Mouse (Mus musculus) liver, postnatal 0 days (tissue): Measurements from ENCODE around the gene Crtc2. TPM values are rescaled to one million over a fixed set of nuclear protein-coding genes. Genes with fewer than 3 reads are reported as not detected.
A peak's percentile ranks its signal among the peaks of the same experiment; 100 is the strongest.

Experiments
- ATAC-seq: fragments of 200-750 bp; cut with Nextera tagmentation; 2 replicates; pipeline ENCODE4 v1.8.0; 2017; ENCODE audit warnings: mild to moderate bottlenecking, moderate library complexity
- DNase-seq: peaks from one replicate; pipeline ENCODE4 v3.0.0-alpha.2; 2016
- H3K27ac ChIP-seq: fragments of 300-500 bp; sonication (generic); 2 replicates; pipeline ENCODE4 v1.5.1; 2014; ENCODE audit warnings: antibody characterized with exemption, moderate library complexity, mild to moderate bottlenecking, low read depth
- H3K27me3 ChIP-seq: fragments of 300-500 bp; sonication (generic); 2 replicates; pipeline ENCODE4 v1.6.1; 2014; ENCODE audit warnings: low read length, control low read depth, mixed read lengths; ENCODE audit not compliant: insufficient read depth
- H3K36me3 ChIP-seq: fragments of 300-500 bp; sonication (generic); replicated peaks from 2 replicates; pipeline ENCODE4 v1.6.1; 2014; ENCODE audit warnings: mild to moderate bottlenecking, control low read depth, low read length, moderate library complexity, mixed read lengths; ENCODE audit not compliant: insufficient read depth
- H3K4me1 ChIP-seq: fragments of 300-500 bp; sonication (generic); 2 replicates; pipeline ENCODE4 v1.6.1; 2014; ENCODE audit warnings: antibody characterized with exemption, mild to moderate bottlenecking, control low read depth; ENCODE audit not compliant: insufficient read depth
- H3K4me2 ChIP-seq: fragments of 300-500 bp; sonication (generic); 2 replicates; pipeline ENCODE4 v1.6.1; 2014; ENCODE audit warnings: low read depth, mild to moderate bottlenecking, low read length, moderate library complexity, mixed read lengths
- H3K4me3 ChIP-seq: fragments of 300-500 bp; sonication (generic); 2 replicates; pipeline ENCODE4 v1.5.1; 2014; ENCODE audit warnings: low read depth, low read length
- H3K9ac ChIP-seq: fragments of 300-500 bp; sonication (generic); replicated peaks from 2 replicates; pipeline ENCODE4 v1.6.1; 2014; ENCODE audit warnings: mild to moderate bottlenecking, moderate library complexity
- H3K9me3 ChIP-seq: fragments of 300-500 bp; sonication (generic); 2 replicates; pipeline ENCODE4 v1.6.1; 2016; ENCODE audit warnings: mild to moderate bottlenecking, control low read depth, low read length, mixed read lengths
- CTCF ChIP-seq: sonication (generic); IDR thresholded peaks from 2 replicates; pipeline ENCODE4 v1.5.1; 2016; ENCODE audit warnings: antibody characterized with exemption, low read depth
- EP300 ChIP-seq: IDR thresholded peaks from 2 replicates; pipeline ENCODE4 v1.6.1; 2016; ENCODE audit warnings: antibody characterized with exemption, low read depth, mild to moderate bottlenecking
- WGBS: fragments of 180-500 bp; shearing (Covaris S2); extraction: QIAGEN DNeasy Blood & Tissue Kit; methylation state at CpG from one replicate; pipeline ENCODE4 v1.1.7; 2014; ENCODE audit not compliant: insufficient replicate concordance; 5-methylcytosine and 5-hydroxymethylcytosine counted together
- polyA plus RNA-seq: library from polyadenylated mRNA; unstranded; fragments of >200 nt; fragmentation: Nextera tagmentation; extraction: Ambion mirVana; gene quantifications from 2 replicates; pipeline ENCODE4 v1.2.1, GENCODE M21; 2015

The Crtc2 gene
- polyA plus RNA-seq, 1 experiment from 2014 or later = 6.6 TPM

- peak overlapping the region; percentile 87 for H3K4me2 ChIP-seq
- no peaks in the 10 kb centered on the region for H3K27me3 ChIP-seq
- ATAC-seq = peak; percentile 5
- peaks cover 36% of the 10 kb centered on the region for H3K36me3 ChIP-seq
- DNase-seq = peak; percentile 58
- TF ChIP-seq CTCF (no peak), EP300 (no peak)
- peak overlapping the region; percentile 98 for H3K27ac ChIP-seq
- no peaks in the 10 kb centered on the region for H3K9me3 ChIP-seq
- peak overlapping the region; percentile 76 for H3K4me3 ChIP-seq
- WGBS = 12% methylated on average over 16 of the region's 16 CpGs
- H3K9ac ChIP-seq = peak overlapping the region; percentile 81
- H3K4me1 ChIP-seq = peaks cover 27% of the 10 kb centered on the region
Observed at GRCm38 (mm10) chr3:90265932-90266741, 12.2 kb downstream of the Crtc2 start.

- H3K27me3 ChIP-seq = no peaks in the 10 kb centered on the region
- ATAC-seq = no peak
- H3K36me3 ChIP-seq = peaks cover 34% of the 10 kb centered on the region
- H3K9ac ChIP-seq = peak overlapping the region; percentile 81
- H3K4me3 ChIP-seq = peak overlapping the region; percentile 76
- no peak for TF ChIP-seq CTCF
- no peak for TF ChIP-seq EP300
- peak overlapping the region; percentile 98 for H3K27ac ChIP-seq
- DNase-seq = no peak
- H3K4me1 ChIP-seq = peaks cover 27% of the 10 kb centered on the region
- WGBS = 71% methylated on average over 20 of the region's 20 CpGs
- peak overlapping the region; percentile 87 for H3K4me2 ChIP-seq
- H3K9me3 ChIP-seq = no peaks in the 10 kb centered on the region
Observed at GRCm38 (mm10) chr3:90266901-90267775, 13.2 kb downstream of the Crtc2 start.

GRCm38 (mm10) chr3:90268190-90268589, 14.2 kb downstream of the Crtc2 start:
- H3K9me3 ChIP-seq = no peaks in the 10 kb centered on the region
- no peak overlapping the region for H3K27ac ChIP-seq
- WGBS = 89% methylated on average over 11 of the region's 11 CpGs
- no peak for ATAC-seq
- H3K36me3 ChIP-seq = peaks cover 28% of the 10 kb centered on the region
- no peak overlapping the region for H3K9ac ChIP-seq
- no peaks in the 10 kb centered on the region for H3K27me3 ChIP-seq
- H3K4me3 ChIP-seq = no peak overlapping the region
- H3K4me1 ChIP-seq = peaks cover 27% of the 10 kb centered on the region
- no peak overlapping the region for H3K4me2 ChIP-seq
- DNase-seq = no peak
- no peak for TF ChIP-seq CTCF
- no peak for TF ChIP-seq EP300

- DNase-seq (no peak), ATAC-seq (no peak)
- no peak overlapping the region for H3K9ac ChIP-seq
- H3K9me3 ChIP-seq = no peaks in the 10 kb centered on the region
- no peak for TF ChIP-seq EP300
- TF ChIP-seq CTCF = no peak
- no peak overlapping the region for H3K27ac ChIP-seq
- no peak overlapping the region for H3K4me3 ChIP-seq
- H3K4me1 ChIP-seq = peaks cover 27% of the 10 kb centered on the region
- peaks cover 27% of the 10 kb centered on the region for H3K36me3 ChIP-seq
- H3K27me3 ChIP-seq = no peaks in the 10 kb centered on the region
- H3K4me2 ChIP-seq = no peak overlapping the region
- WGBS = 90% methylated on average over 16 of the region's 16 CpGs
Observed at GRCm38 (mm10) chr3:90268971-90269370, 15.0 kb downstream of the Crtc2 start.

- Histone ChIP-seq H3K4me3 (no peak overlapping the region), H3K4me1 (peaks cover 19% of the 10 kb centered on the region), H3K27ac (no peak overlapping the region), H3K36me3 (peaks cover 35% of the 10 kb centered on the region), H3K9me3 (no peaks in the 10 kb centered on the region), H3K4me2 (no peak overlapping the region), H3K27me3 (no peaks in the 10 kb centered on the region), H3K9ac (no peak overlapping the region)
- no peak for TF ChIP-seq CTCF
- no peak for TF ChIP-seq EP300
- no peak for ATAC-seq
- no peak for DNase-seq
- WGBS = 82% methylated on average over 8 of the region's 8 CpGs
Observed at GRCm38 (mm10) chr3:90270784-90271183, 16.8 kb downstream of the Crtc2 start.

GRCm38 (mm10) chr3:90272170-90272569, 18.2 kb downstream of the Crtc2 start:
- Histone ChIP-seq H3K36me3 (peaks cover 43% of the 10 kb centered on the region), H3K4me2 (no peak overlapping the region), H3K9ac (no peak overlapping the region), H3K27me3 (no peaks in the 10 kb centered on the region), H3K4me3 (no peak overlapping the region), H3K27ac (no peak overlapping the region), H3K9me3 (no peaks in the 10 kb centered on the region), H3K4me1 (peaks cover 10% of the 10 kb centered on the region)
- ATAC-seq (no peak), DNase-seq (no peak)
- 86% methylated on average over 9 of the region's 9 CpGs for WGBS
- no peak for TF ChIP-seq EP300
- no peak for TF ChIP-seq CTCF
